Mouse (Mus musculus) MEL (cell line): Measurements from ENCODE around the gene En2. TPM values are rescaled to one million over a fixed set of nuclear protein-coding genes. Genes with fewer than 3 reads are reported as not detected.

ENCODE experiments used
- DNase-seq: peaks from one replicate; pipeline ENCODE4 v3.0.0; 2011; ENCODE audit warnings: low read depth, low spot score
- H3K27ac ChIP-seq: 2 replicates; pipeline ENCODE4 v1.5.1; 2012; ENCODE audit warnings: low read depth, mild to moderate bottlenecking, control low read depth, low read length, moderate library complexity; ENCODE audit not compliant: control insufficient read depth
- H3K27me3 ChIP-seq, 2 experiments: fragments of 150-350 bp in 1 of 2; sonication (generic) in 1 of 2; 2 replicates each; pipeline ENCODE4 v1.6.1; 2012; ENCODE audit warnings: low read length in 2 of 2, mild to moderate bottlenecking in 2 of 2, improper control_type of control experiment in 1 of 2, moderate library complexity in 1 of 2; ENCODE audit not compliant: insufficient read depth in 2 of 2, control insufficient read depth in 1 of 2
- H3K36me3 ChIP-seq, 2 experiments: 2 replicates each; pipeline ENCODE4 v1.6.1; 2012 to 2014; ENCODE audit warnings: low read length in 2 of 2, improper control_type of control experiment in 1 of 2, inconsistent platforms in 1 of 2, mild to moderate bottlenecking in 1 of 2; ENCODE audit not compliant: insufficient read depth in 2 of 2, control insufficient read depth in 1 of 2
- H3K4me1 ChIP-seq, 2 experiments: fragments of 150-350 bp in 1 of 2; sonication (generic) in 1 of 2; 2 replicates each; pipeline ENCODE4 v1.6.1; 2012; ENCODE audit warnings: low read length in 2 of 2, improper control_type of control experiment in 1 of 2, mild to moderate bottlenecking in 1 of 2; ENCODE audit not compliant: insufficient read depth in 2 of 2, control insufficient read depth in 1 of 2
- H3K4me3 ChIP-seq, 2 experiments: fragments of 150-350 bp in 1 of 2; sonication (generic) in 1 of 2; 2 replicates each; pipeline ENCODE4 v1.5.1; 2012; ENCODE audit warnings: low read depth in 2 of 2, low read length in 2 of 2, mild to moderate bottlenecking in 2 of 2, moderate library complexity in 2 of 2, control low read depth in 1 of 2, improper control_type of control experiment in 1 of 2; ENCODE audit not compliant: control insufficient read depth in 1 of 2, insufficient read depth in 1 of 2
- H3K79me2 ChIP-seq: 2 replicates; pipeline ENCODE4 v1.6.1; 2012; ENCODE audit warnings: mild to moderate bottlenecking, low read length, moderate library complexity; ENCODE audit not compliant: control insufficient read depth, poor library complexity, insufficient read depth
- H3K9ac ChIP-seq: 2 replicates; pipeline ENCODE4 v1.6.1; 2012; ENCODE audit warnings: low read depth, mild to moderate bottlenecking, control low read depth, low read length, moderate library complexity; ENCODE audit not compliant: control insufficient read depth, poor library complexity, severe bottlenecking
- H3K9me3 ChIP-seq: fragments of 150-350 bp; sonication (generic); replicated peaks from 2 replicates; pipeline ENCODE4 v1.6.1; 2012; ENCODE audit warnings: mild to moderate bottlenecking, low read length, improper control_type of control experiment, moderate library complexity; ENCODE audit not compliant: insufficient read depth
- E2F4 ChIP-seq: IDR thresholded peaks from 2 replicates; pipeline ENCODE4 v1.6.1; 2011; ENCODE audit warnings: low read depth, low read length, improper control_type of control experiment, borderline replicate concordance
- ELF1 ChIP-seq: IDR thresholded peaks from 2 replicates; pipeline ENCODE4 v1.6.1; 2014; ENCODE audit warnings: low read depth, mild to moderate bottlenecking, inconsistent platforms, low read length, improper control_type of control experiment, moderate library complexity
- EP300 ChIP-seq, 2 experiments: IDR thresholded peaks; 2 replicates each; pipeline ENCODE4 v1.6.1; 2011; ENCODE audit warnings: improper control_type of control experiment in 2 of 2, low read length in 2 of 2, low read depth in 1 of 2, mild to moderate bottlenecking in 1 of 2
- GABPA ChIP-seq: IDR thresholded peaks from 2 replicates; pipeline ENCODE4 v1.6.1; 2012; ENCODE audit warnings: low read depth, mild to moderate bottlenecking, inconsistent platforms, low read length, improper control_type of control experiment, moderate library complexity
- HCFC1 ChIP-seq: IDR thresholded peaks from 2 replicates; pipeline ENCODE4 v1.6.1; 2012; ENCODE audit warnings: low read depth, mild to moderate bottlenecking, inconsistent platforms, low read length, improper control_type of control experiment, moderate library complexity
- JUND ChIP-seq: IDR thresholded peaks from 2 replicates; pipeline ENCODE4 v1.6.1; 2011; ENCODE audit warnings: low read depth, mild to moderate bottlenecking, improper control_type of control experiment, low read length
- NELFE ChIP-seq: IDR thresholded peaks from 2 replicates; pipeline ENCODE4 v1.6.1; 2011; ENCODE audit warnings: low read depth, low read length, improper control_type of control experiment
- NRF1 ChIP-seq: IDR thresholded peaks from 2 replicates; pipeline ENCODE4 v1.6.1; 2014; ENCODE audit warnings: low read depth, mild to moderate bottlenecking, inconsistent platforms, low read length, improper control_type of control experiment, moderate library complexity; ENCODE audit not compliant: poor library complexity, insufficient read depth, severe bottlenecking
- POLR2A ChIP-seq, 2 experiments: IDR thresholded peaks; 2 replicates each; pipeline ENCODE4 v1.6.1; 2011 to 2012; ENCODE audit warnings: low read length in 2 of 2, mild to moderate bottlenecking in 2 of 2, control low read depth in 1 of 2, improper control_type of control experiment in 1 of 2, low read depth in 1 of 2, moderate library complexity in 1 of 2; ENCODE audit not compliant: control insufficient read depth in 1 of 2, insufficient read depth in 1 of 2, poor library complexity in 1 of 2
- POLR2AphosphoS5 ChIP-seq: IDR thresholded peaks from 2 replicates; pipeline ENCODE4 v1.6.1; 2012; ENCODE audit warnings: low read depth, borderline replicate concordance, mild to moderate bottlenecking, inconsistent platforms, low read length, moderate library complexity, mixed read lengths
- RAD21 ChIP-seq: IDR thresholded peaks from 2 replicates; pipeline ENCODE4 v1.6.1; 2011; ENCODE audit warnings: mild to moderate bottlenecking, low read depth, low read length, improper control_type of control experiment
- SIN3A ChIP-seq: IDR thresholded peaks from 2 replicates; pipeline ENCODE4 v1.6.1; 2012; ENCODE audit warnings: low read length, improper control_type of control experiment, inconsistent platforms
- TAL1 ChIP-seq: IDR thresholded peaks from 2 replicates; pipeline ENCODE4 v1.6.1; 2012; ENCODE audit warnings: mild to moderate bottlenecking, inconsistent platforms, low read length, moderate library complexity, mixed read lengths
- TBP ChIP-seq: IDR thresholded peaks from 2 replicates; pipeline ENCODE4 v1.8.0; 2011; ENCODE audit warnings: low read depth, low read length, improper control_type of control experiment
- TCF12 ChIP-seq: IDR thresholded peaks from 2 replicates; pipeline ENCODE4 v1.6.1; 2014; ENCODE audit warnings: low read depth, mild to moderate bottlenecking, inconsistent platforms, low read length, improper control_type of control experiment, moderate library complexity
- USF2 ChIP-seq, 2 experiments: IDR thresholded peaks; 2 replicates each; pipeline ENCODE4 v1.6.1; 2011 to 2012; ENCODE audit warnings: improper control_type of control experiment in 2 of 2, low read length in 2 of 2, borderline replicate concordance in 1 of 2, inconsistent platforms in 1 of 2, low read depth in 1 of 2, mild to moderate bottlenecking in 1 of 2; ENCODE audit not compliant: insufficient read depth in 1 of 2
- ZNF384 ChIP-seq: IDR thresholded peaks from 2 replicates; pipeline ENCODE4 v1.6.1; 2012; ENCODE audit warnings: low read depth, mild to moderate bottlenecking, inconsistent platforms, low read length, improper control_type of control experiment
- polyA plus RNA-seq, 2 experiments: library from polyadenylated mRNA; stranded (reverse) in 1 of 2; unstranded in 1 of 2; fragments of >175 nt in 1 of 2; fragments of >200 nt in 1 of 2; gene quantifications; 2 replicates each; pipeline versions ENCODE4 v1.2.1 to v1.2.4; 2012; ENCODE audit warnings: low replicate concordance in 2 of 2, low read depth in 1 of 2; ENCODE audit not compliant: insufficient read length in 2 of 2, insufficient read depth in 1 of 2, missing spikeins in 1 of 2
- total RNA-seq: library from RNA; depleted of rRNA; stranded (reverse); fragments of 300-350 nt; gene quantifications from 2 replicates; pipeline ENCODE4 v1.2.3, GENCODE M21; 2012

The En2 gene
- total and polyA plus RNA-seq, 3 experiments: not detected

DNA sequence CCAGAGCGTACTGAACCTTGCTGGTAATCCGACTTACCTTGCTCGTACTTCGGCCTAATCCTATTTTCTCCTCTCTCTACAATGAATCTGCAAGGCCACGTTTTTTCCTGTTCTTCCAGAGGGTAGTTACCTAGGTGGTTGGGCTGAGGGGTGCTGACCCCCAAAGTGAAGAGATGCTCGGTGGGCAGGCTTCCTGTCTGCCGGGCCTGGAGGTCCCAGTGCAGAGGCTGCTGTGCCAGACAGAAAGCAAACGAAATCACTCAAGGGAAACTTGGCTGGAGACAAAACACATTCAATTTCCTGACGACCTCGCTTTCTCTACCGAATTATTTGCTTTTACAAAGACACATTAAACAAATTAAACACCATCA is 42.1 kb upstream of the En2 start:
- H3K4me1 ChIP-seq: no peaks in the 10 kb centered on the region
- no peak overlapping the region for H3K9ac ChIP-seq
- no peak for DNase-seq
- TF ChIP-seq NRF1 (no peak), TBP (no peak), HCFC1 (no peak), USF2 (IDR thresholded peaks at IDR 0.05; ENCODE audit: borderline replicate concordance in 1 of 2, insufficient read depth in 1 of 2, low read depth in 1 of 2, low read length in 2 of 2) (no peak), ZNF384 (no peak)
- H3K27me3 ChIP-seq: no peaks in the 10 kb centered on the region
- H3K79me2 ChIP-seq: no peaks in the 10 kb centered on the region
- H3K9me3 ChIP-seq: no peaks in the 10 kb centered on the region
- H3K36me3 ChIP-seq: no peaks in the 10 kb centered on the region
- H3K4me3 ChIP-seq: no peak overlapping the region
- H3K27ac ChIP-seq: no peak overlapping the region

DNA sequence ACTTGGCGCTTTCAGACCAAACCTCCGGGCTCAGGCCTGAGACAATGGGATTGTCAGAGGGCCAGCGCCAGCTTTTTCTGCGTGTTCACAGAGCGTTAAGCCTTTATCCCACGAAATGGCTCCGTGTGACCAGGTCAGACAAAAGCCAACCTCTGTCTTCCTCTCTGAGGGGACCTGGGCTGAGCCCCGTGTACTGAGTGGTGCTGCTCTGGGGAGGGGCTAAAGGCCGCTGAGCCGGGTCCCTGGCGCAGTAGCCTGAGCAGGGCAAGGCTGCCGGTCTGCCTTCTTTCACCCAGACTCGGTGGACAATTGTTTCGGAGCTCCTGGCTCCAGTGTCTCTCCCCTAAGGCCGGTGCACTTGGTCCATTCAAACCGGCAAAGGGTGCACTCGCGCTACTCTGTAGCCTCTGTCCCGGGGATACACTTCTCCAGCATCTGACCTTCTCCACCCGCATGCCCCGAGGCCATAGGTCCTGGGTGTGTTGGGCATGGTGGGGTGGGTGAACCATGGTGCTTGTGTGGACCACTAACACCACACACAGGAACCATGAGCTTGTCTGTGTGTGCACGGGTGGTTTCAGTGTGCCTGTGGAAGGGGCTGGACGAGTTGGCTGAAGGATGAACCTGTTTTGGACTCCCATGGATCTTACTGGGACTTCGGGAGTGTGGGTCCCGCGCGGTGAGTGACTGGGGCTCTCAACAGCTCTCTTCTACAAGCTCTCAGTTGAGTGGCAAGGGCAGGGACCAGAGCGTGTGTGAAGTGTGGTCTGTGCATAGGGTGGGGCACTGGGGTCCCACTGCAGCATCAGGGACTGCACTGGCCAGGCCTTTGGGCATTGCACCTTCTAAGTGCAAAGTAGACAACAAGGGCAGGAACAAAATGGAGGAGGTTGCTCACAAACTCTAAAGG is 40.9 kb upstream of the En2 start:
- TF ChIP-seq JUND (no peak), POLR2AphosphoS5 (no peak), TCF12 (no peak), POLR2A (IDR thresholded peaks at IDR 0.05; ENCODE audit: control insufficient read depth in 1 of 2, insufficient read depth in 1 of 2, low read depth in 1 of 2, low read length in 2 of 2, poor library complexity in 1 of 2) (no peak), NRF1 (no peak), E2F4 (no peak), SIN3A (no peak)
- TF ChIP-seq, all 39 proteins: peak for 0
- Histone ChIP-seq H3K9me3 (no peaks in the 10 kb centered on the region), H3K4me1 (no peaks in the 10 kb centered on the region), H3K27ac (no peak overlapping the region), H3K27me3 (no peaks in the 10 kb centered on the region), H3K79me2 (no peaks in the 10 kb centered on the region), H3K9ac (no peak overlapping the region), H3K36me3 (no peaks in the 10 kb centered on the region), H3K4me3 (no peak overlapping the region)
- no peak for DNase-seq

DNA sequence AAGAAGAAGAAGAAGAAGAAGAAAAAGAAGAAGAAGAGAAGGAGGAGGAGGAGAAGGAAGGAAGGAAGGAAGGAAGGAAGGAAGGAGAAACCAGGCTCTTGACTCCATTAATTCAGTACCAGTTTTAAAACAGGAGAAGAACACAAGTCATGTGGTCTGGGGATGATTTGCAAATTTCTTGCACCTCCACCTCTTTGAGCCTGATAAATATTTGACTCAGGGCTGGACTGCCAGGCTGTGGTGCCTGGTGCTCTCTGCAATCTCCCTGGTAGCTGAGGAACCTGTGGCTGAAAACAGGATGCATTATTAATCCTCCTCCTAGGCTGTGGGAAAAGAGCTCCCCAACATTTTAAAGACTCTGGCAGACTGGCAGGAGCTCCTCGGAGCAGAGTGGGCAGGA is 36.6 kb upstream of the En2 start:
- TF ChIP-seq TAL1 (no peak), RAD21 (no peak), NELFE (no peak), GABPA (no peak), EP300 (IDR thresholded peaks at IDR 0.05; ENCODE audit: low read depth in 1 of 2, low read length in 2 of 2) (no peak), ELF1 (no peak)
- H3K79me2 ChIP-seq: no peaks in the 10 kb centered on the region
- H3K27ac ChIP-seq: no peak overlapping the region
- H3K27me3 ChIP-seq: no peaks in the 10 kb centered on the region
- no peaks in the 10 kb centered on the region for H3K36me3 ChIP-seq
- H3K4me3 ChIP-seq: no peak overlapping the region
- no peak overlapping the region for H3K9ac ChIP-seq
- no peaks in the 10 kb centered on the region for H3K4me1 ChIP-seq
- no peak for DNase-seq
- H3K9me3 ChIP-seq: no peaks in the 10 kb centered on the region
